Mouse (Mus musculus) left cerebral cortex, adult 18-20 months (tissue): ENCODE measurements around the gene Srarp. TPM values are rescaled to one million over a fixed set of nuclear protein-coding genes. Genes with fewer than 3 reads are reported as not detected.

Experiments used
- DNase-seq, 2 experiments: peaks; one replicate each; pipeline ENCODE4 v3.0.0; 2021 to 2022; ENCODE audit warnings: low spot score in 2 of 2, mixed read lengths in 1 of 2
- total RNA-seq, 2 experiments: library from RNA; stranded (reverse); gene quantifications; 2 replicates each; pipeline ENCODE4 v1.2.3; 2021

The Srarp gene
- total RNA-seq, 2 experiments from 2014 or later: 2.3 to 4.9 TPM

DNA sequence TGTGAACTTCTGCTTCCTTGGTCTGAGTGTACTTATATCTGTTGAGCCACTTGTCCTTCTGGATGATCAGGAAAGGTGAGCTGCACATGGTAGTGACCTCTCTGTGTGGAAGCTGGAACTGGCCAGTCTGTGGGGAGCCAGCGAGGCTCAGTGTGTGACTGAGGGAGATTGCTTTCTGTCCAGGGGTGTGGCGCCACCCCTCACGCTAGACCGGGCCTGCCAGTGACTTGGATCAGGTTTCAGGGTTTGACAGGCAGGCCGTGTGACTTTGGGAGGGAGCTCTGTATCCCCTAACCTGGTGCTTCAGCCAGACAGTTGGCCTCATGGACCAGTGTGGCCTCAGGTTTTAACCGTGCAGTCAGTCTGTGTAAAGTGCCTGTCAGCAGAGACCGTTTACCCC, 22.3 kb upstream of the Srarp start:
- DNase-seq: no peak

DNA sequence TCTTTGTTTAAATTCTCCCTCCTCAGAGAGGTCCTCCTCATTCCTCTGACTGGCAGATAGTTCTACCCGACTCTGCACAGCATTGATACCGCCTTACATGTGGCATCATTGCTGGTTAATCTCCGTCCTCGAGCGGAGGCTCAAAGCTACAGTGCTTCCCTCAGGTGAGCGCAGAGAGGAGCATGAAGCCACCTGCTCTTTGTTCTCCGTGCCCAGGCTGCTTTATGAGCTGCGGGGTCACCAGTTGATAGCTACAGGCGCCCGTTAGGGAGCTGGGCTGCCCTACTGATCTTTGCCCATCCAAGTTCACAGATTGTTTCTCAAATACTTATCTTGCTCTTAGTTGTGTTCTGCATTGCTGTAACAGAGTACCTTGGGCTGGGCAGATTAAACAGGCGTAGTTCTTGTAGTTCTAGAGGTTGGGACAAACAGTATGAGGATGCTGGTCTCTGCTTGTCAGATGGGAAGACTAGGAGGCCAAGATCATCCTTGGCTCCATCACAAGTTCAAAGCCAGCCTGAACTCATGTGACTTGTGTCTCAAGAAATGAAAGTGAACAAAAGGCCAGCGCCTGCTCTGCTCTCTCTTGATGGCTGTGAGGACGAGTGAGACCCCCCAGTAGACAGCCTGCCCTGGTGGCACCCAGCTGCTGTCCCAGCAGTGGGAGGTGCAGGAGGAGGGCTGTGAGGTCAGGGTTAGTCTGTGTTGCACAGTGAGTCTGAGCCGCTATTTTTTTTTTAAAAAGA, 20.5 kb upstream of the Srarp start:
- no peak for DNase-seq

DNA sequence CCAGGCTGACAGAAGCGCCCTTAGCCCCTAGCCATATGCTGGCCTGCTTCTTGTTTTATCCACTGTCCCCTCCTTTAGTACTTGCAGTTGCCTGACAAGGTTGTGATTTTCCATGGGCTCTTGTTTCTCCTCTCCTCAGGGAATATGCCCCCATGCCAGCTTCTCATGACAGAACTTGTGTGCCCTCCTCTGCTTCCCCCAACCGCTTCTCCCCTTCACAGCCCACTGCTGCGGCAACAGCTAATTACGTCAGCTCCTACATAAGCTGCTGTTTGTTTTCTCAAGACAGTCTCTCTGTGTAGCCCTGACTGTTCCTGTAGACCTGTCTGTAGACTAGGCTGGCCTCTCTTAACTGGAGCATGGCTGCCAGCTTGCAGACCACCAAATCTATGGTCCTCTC, 19.6 kb upstream of the Srarp start:
- DNase-seq: no peak

GRCm38 (mm10) chr4:141454581-141455350, 18.9 kb upstream of the Srarp start:
- DNase-seq: peak in 1 of 2 experiments; percentile 64

GRCm38 (mm10) chr4:141451916-141452450, 16.1 kb upstream of the Srarp start:
- DNase-seq: no peak

- DNase-seq: no peak
These were observed 15.3 kb upstream of the Srarp start for GRCm38 (mm10) chr4:141451251-141451650.

DNA sequence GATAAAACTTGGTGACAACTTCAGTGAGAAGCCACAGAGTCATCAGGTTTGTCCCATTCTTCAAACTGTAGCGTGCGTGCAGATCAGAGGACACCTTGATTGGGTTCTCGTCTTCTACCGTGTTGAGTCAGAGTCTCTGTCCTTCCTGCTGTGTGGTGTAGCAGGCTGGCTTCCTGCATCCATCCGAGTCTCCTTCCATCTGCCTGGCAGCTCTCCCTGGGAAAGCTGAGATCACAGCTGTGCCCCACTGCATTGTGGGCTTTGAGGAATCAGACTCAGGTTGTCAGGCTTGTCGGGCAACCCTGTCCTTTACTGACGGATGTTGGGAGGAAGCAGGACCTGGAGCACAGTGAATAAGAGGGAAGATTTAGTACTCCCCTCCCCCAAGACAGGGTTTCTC, 10.3 kb upstream of the Srarp start:
- DNase-seq: no peak

GRCm38 (mm10) chr4:141445328-141445720, 9.4 kb upstream of the Srarp start:
- DNase-seq: no peak

DNA sequence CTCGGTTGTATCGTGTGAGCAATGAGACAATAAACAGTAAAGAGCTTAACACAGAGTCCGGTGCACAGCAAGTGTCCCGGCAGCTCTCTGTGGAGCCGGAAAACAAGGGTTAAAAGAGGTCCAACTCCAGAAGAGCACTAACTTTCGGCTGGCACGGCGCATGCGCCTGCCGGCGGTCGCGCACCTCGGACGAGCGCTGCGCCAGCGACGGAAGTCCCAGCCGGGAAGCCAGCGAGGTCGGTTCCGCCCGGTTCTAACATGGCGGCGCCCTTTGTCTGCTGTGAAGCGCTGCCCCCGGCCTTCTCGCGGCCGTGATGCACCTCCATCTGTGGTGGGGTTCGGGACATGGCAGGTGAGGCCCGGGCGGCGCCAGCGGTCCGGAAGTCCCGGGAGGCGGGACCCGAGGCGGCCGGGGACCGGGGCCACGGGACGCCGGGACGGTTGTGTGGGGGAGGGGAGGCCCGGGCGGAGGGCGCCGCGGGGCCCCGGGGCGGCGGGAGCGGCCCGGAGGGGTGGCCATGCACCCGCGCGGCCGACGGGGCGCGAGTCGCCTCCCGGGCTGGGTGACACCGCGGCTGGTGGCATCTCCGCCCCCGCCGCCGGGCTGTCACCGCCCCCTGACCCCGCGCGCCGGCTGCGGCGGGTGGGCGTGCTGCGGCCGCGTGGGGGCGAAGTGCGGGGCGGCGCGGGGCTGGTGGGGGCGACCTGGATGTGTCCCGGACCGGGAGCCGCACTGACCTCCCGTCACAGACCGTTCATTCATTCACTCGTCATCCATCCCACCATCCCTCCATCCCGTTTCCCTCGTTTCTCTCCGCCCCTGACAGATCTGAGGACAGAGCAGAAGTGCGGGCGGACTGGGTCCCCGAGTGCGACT, 8.8 kb upstream of the Srarp start, which contains the start of gene Zbtb17:
Gene Zbtb17, plus strand, starts transcription at position 204 of the 877 bp plus-strand sequence.
- peak; percentile 86 to 90 for DNase-seq

GRCm38 (mm10) chr4:141443641-141444429, 7.9 kb upstream of the Srarp start:
- no peak for DNase-seq

- no peak for DNase-seq
These were observed 5.0 kb upstream of the Srarp start for GRCm38 (mm10) chr4:141440877-141441276.

DNA sequence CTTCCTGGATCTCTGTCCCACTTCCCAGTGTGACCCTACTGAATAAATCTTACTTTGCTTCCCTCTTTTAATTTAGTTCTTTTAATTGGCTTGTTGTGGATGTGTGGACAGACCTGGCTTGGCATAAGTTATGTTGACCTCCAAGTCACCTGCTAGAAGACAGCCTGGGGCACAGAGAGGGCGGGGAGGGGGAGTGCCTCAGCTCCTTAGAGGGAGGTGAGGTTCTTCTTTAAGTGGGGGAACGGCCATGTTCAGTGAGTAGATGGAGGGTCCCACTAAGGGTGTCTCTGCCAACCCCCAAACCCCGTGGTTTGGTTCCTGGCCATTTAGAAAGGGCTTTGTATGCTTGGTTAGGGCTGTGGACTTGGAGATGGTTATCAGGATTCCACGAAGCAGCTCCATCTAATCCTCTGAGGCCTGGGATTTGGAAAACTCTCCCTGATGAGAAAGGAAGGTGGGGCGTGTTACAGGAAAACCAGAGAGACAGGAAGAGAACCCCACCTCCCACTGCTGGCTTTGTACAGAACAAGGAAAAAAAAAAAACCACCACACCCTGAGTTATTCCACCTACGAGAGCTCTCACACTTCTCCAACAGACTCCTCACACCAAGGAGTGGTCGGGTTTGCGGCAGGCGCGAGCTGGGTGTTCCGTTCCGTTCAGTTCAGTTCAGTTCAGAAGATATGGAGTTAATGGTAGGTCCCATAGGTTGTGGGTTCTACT, 3.3 kb upstream of the Srarp start:
- DNase-seq: no peak

DNA sequence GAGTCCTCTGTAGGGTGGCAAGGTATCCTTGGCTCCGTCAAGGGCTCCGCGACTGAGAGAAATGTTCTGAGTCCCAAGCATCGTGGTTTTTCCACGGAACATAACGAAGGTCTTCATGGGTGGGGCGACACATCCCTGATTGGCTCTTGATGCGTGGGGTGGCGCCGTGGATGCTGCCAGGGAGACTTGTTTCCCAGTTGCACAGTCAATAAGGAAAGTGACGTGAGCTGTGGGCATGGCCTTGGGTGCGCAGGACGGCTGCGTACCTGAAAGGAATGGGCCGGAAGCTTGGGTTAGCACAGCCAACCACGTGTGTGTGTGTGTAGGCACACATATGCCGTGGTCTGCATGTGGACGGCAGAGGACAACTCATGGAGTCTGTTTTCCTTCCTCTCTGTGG, 2.7 kb downstream of the Srarp start:
- DNase-seq: no peak

DNA sequence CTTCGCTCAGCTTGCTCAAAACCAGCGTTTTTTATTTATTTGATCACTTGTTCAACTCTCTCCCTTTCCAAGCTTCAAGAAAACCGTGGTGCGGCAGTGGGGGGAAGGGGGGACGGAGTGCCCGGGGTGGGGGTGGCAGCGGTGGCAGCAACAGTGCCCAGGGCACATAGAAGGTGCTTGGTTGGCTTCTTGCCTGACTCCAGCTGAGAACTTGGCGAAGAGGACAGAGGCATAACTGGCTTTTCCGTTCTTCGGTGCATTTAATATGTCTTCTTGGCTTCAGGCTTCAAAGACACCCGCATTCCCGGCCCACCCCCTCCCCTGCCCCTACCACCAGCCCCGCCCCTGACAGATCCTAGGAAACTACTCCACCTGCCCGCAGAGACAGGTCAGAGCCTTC, 3.2 kb downstream of the Srarp start:
- no peak for DNase-seq

GRCm38 (mm10) chr4:141430997-141431396, 4.9 kb downstream of the Srarp start:
- DNase-seq: peak; percentile 63 to 74

DNA sequence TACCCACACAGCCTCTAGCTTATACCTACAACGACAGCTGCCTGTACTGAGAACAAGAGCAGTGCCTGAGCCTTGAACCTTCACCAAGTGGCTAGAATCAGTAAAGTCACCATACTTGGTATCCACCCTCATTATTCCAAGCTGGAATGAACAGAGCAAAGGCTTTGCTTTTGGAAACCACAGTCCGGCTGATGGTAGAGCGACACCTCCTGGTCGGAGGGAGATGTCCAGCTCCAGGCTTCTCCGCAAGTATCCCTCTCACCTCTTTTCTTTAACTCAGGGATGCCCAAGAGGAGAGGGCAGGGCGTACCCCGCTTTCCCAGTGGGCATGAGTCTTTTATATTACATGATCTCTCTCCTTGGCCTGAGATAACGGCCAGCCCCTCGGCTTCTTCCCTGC, 6.1 kb downstream of the Srarp start:
- peak in 1 of 2 experiments; percentile 55 for DNase-seq

DNA sequence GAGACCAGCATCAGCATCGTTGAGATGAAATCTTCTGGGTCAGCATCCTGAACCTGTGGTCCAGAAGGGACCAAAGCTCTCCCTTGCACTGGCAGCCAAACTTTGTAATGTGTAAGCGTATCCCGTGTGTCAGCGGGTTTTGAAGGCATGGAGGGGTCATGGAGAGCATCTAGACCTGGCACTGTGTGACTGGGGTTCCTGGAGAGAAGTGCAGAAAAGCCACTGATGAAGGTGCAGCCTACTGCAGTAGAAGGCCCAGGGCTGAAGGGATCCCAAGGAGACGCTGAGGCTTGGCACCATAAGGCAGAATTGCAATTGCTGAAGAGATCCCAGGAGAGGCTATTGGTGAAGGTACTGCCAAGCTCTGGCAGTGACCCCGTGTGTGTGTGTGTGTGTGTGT, 6.5 kb downstream of the Srarp start:
- no peak for DNase-seq

- DNase-seq: no peak
These were observed 8.0 kb downstream of the Srarp start for GRCm38 (mm10) chr4:141427921-141428320.

- no peak for DNase-seq
These were observed 8.8 kb downstream of the Srarp start for GRCm38 (mm10) chr4:141426796-141427745.
